Mouse (Mus musculus) macrophage (primary cell): Measurements from ENCODE around the gene Phf6. TPM values are rescaled to one million over a fixed set of nuclear protein-coding genes. Genes with fewer than 3 reads are reported as not detected.

ENCODE experiments used
- polyA plus RNA-seq: library from polyadenylated mRNA; stranded (reverse); fragments of 250-400 nt; gene quantifications from 3 replicates; pipeline ENCODE4 v1.2.4, GENCODE M21; 2018; ENCODE audit warnings: inconsistent platforms

Phf6 gene
- polyA plus RNA-seq, 1 experiment from 2014 or later, result 8.5 TPM

Other genes starting within 250 kb of the Phf6 start
- not detected in 3 replicates for gene Ccdc160, start 121.1 kb upstream of the Phf6 start, polyA plus RNA-seq
- gene Hprt, start 75.9 kb downstream of the Phf6 start, polyA plus RNA-seq, result 164 to 274 TPM (median 230 TPM) in 3 replicates